Mouse (Mus musculus) liver, embryonic 15.5 days (tissue): Measurements from ENCODE around the gene Utp14b. TPM values are rescaled to one million over a fixed set of nuclear protein-coding genes. Genes with fewer than 3 reads are reported as not detected.
A peak's percentile ranks its signal among the peaks of the same experiment; 100 is the strongest.

Experiments used
- ATAC-seq: fragments of 200-750 bp; cut with Nextera tagmentation; 2 replicates; pipeline ENCODE4 v1.8.0; 2017; ENCODE audit warnings: moderate number of reproducible peaks, mild to moderate bottlenecking, moderate library complexity; ENCODE audit not compliant: insufficient read depth
- H3K27ac ChIP-seq: fragments of 300-500 bp; sonication (generic); replicated peaks from 2 replicates; pipeline ENCODE4 v1.5.1; 2015; ENCODE audit warnings: mild to moderate bottlenecking, inconsistent platforms
- H3K27me3 ChIP-seq: fragments of 300-500 bp; sonication (generic); 2 replicates; pipeline ENCODE4 v1.6.1; 2015; ENCODE audit warnings: mild to moderate bottlenecking, inconsistent platforms
- H3K36me3 ChIP-seq: fragments of 300-500 bp; sonication (generic); replicated peaks from 2 replicates; pipeline ENCODE4 v1.6.1; 2015; ENCODE audit warnings: moderate library complexity, mild to moderate bottlenecking, inconsistent platforms
- H3K4me1 ChIP-seq: fragments of 300-500 bp; sonication (generic); replicated peaks from 2 replicates; pipeline ENCODE4 v1.6.1; 2015; ENCODE audit warnings: inconsistent platforms
- H3K4me2 ChIP-seq: fragments of 300-500 bp; sonication (generic); 2 replicates; pipeline ENCODE4 v1.6.1; 2015; ENCODE audit warnings: moderate library complexity, mild to moderate bottlenecking, inconsistent platforms
- H3K4me3 ChIP-seq: fragments of 300-500 bp; sonication (generic); replicated peaks from 2 replicates; pipeline ENCODE4 v1.5.1; 2015; ENCODE audit warnings: mild to moderate bottlenecking, inconsistent platforms
- H3K9ac ChIP-seq: fragments of 300-500 bp; sonication (generic); 2 replicates; pipeline ENCODE4 v1.6.1; 2015; ENCODE audit warnings: moderate library complexity, mild to moderate bottlenecking, inconsistent platforms
- H3K9me3 ChIP-seq: fragments of 300-500 bp; sonication (generic); replicated peaks from 2 replicates; pipeline ENCODE4 v1.6.1; 2016; ENCODE audit warnings: inconsistent platforms
- WGBS: fragments of 180-500 bp; shearing (Covaris S2); methylation state at CpG from one replicate; pipeline ENCODE4 v1.1.7; 2015; ENCODE audit warnings: mixed read lengths; ENCODE audit not compliant: insufficient replicate concordance; 5-methylcytosine and 5-hydroxymethylcytosine counted together
- polyA plus RNA-seq: library from polyadenylated mRNA; unstranded; fragments of >200 nt; fragmentation: Nextera tagmentation; extraction: Ambion mirVana; gene quantifications from 2 replicates; pipeline ENCODE4 v1.2.1, GENCODE M21; 2015

Utp14b gene
- polyA plus RNA-seq, 1 experiment from 2014 or later: 0.77 TPM

DNA sequence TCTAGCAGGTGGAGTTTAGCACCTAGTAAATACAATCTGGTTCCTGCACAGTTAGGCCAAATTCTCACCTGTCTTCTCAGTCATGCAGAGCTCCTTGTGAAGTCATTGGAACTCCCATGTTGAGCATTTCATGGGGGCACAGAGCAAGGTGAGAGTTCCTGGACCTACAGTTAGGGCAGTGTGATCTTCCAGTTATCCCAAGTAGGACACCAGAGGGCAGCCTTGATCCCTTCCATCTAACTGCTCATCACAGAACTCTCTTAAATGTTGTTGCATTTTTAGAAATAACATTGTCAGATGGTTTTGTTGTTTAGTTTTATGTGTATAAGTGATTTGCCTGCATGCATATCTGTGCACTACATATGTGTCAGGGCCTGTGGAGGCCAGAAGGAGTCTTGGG, 29.0 kb downstream of the Utp14b start:
- H3K9me3 ChIP-seq: no peaks in the 10 kb centered on the region
- no peak overlapping the region for H3K9ac ChIP-seq
- no peaks in the 10 kb centered on the region for H3K27me3 ChIP-seq
- H3K4me3 ChIP-seq: no peak overlapping the region
- no peak overlapping the region for H3K27ac ChIP-seq
- peaks cover 10% of the 10 kb centered on the region; the same call in 1 of the 2 replicates for H3K36me3 ChIP-seq
- no peaks in the 10 kb centered on the region for H3K4me1 ChIP-seq
- no peak overlapping the region for H3K4me2 ChIP-seq
- ATAC-seq: no peak

DNA sequence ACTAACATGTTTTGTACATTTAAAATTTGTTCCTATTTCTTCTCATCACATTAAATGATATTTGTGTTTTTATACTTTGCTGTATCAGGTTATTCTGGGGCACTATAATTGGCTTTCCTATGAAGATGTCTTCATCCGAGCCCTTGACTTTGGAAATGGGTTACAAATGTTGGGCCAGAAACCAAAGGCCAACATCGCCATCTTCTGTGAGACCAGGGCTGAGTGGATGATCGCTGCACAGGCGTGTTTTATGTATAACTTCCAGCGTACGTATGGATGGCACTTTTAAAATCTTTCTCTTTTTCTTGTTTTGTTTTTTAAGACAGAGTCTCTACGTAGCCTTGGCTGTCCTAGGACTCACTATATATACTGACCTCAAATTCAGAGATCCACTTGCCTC, 30.3 kb downstream of the Utp14b start:
- 78% methylated on average over 7 of the region's 7 CpGs for WGBS
- Histone ChIP-seq H3K4me1 (no peaks in the 10 kb centered on the region), H3K9me3 (no peaks in the 10 kb centered on the region), H3K9ac (no peak overlapping the region), H3K4me3 (no peak overlapping the region), H3K27me3 (no peaks in the 10 kb centered on the region), H3K36me3 (peaks cover 13% of the 10 kb centered on the region), H3K4me2 (no peak overlapping the region), H3K27ac (no peak overlapping the region)
- ATAC-seq: no peak

DNA sequence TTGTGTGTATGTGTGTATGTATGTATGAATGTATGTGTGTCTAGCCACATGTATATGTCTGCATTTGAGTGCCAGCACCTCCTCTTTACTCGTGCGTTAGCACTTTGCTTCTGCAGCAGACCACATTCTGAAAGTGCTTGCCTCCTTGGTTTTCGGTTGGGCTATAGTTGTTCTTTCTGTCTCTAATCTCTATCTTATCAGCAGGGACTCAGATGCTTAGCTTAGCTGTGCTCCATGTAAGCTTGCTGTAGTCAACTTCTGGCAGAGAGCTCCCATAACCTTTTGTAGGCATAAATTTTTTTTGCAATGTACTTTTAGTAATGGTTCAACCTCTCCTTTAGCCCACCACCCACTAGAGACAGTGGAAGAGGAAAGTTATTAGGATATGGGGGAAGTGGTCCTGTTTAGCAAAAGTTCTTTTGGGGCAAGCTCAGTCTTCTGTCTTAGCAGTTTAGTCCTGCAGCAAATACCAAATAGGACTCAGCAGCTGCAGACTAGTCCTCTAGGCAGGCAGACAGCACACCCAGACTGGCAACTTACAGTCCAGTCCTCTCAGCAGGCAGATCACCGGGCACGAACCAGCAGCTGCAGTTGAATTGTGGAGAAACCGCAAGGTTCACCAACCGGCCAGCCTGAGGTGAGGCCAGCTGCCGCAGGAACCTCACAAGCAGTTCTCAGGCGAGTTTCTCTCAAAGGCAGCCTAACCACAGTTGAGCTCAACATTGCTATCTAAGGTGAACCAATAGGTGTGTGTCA, 36.8 kb downstream of the Utp14b start:
- WGBS: 60% methylated on average over 9 of the region's 9 CpGs
- H3K27me3 ChIP-seq: no peaks in the 10 kb centered on the region
- H3K4me2 ChIP-seq: no peak overlapping the region
- H3K27ac ChIP-seq: no peak overlapping the region
- H3K36me3 ChIP-seq: peaks cover 35% of the 10 kb centered on the region
- no peaks in the 10 kb centered on the region for H3K9me3 ChIP-seq
- ATAC-seq: no peak
- no peak overlapping the region for H3K4me3 ChIP-seq
- H3K4me1 ChIP-seq: 0 out of 2 replicates have a peak, but pooled peaks cover 3% of the 10 kb centered on the region
- H3K9ac ChIP-seq: no peak overlapping the region

DNA sequence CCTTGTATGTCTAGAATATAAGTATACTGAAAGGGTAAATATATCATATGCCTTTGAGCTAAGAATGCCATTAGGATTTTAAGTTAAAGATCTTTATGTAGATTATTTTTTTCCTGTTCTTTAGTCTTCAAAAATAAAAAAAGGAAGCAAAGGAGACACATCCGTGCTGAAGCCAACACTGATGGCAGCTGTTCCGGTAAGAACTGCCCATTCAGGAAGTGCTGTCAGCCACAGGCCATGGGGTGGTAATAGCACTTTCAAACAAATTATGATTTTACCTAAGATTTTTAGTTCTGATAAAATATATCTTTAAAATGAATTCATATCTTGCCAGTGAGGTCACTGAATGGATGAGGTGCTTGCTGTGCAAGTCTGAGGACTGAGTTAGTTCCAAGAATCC, 38.5 kb downstream of the Utp14b start:
- H3K27me3 ChIP-seq: no peaks in the 10 kb centered on the region
- H3K27ac ChIP-seq: no peak overlapping the region
- H3K9ac ChIP-seq: no peak overlapping the region
- 0 out of 2 replicates have a peak, but pooled peaks cover 3% of the 10 kb centered on the region for H3K4me1 ChIP-seq
- H3K4me3 ChIP-seq: no peak overlapping the region
- no peaks in the 10 kb centered on the region for H3K9me3 ChIP-seq
- ATAC-seq: no peak
- H3K36me3 ChIP-seq: peaks cover 39% of the 10 kb centered on the region
- no peak overlapping the region for H3K4me2 ChIP-seq
- WGBS: 38% methylated on average over 2 of the region's 2 CpGs

DNA sequence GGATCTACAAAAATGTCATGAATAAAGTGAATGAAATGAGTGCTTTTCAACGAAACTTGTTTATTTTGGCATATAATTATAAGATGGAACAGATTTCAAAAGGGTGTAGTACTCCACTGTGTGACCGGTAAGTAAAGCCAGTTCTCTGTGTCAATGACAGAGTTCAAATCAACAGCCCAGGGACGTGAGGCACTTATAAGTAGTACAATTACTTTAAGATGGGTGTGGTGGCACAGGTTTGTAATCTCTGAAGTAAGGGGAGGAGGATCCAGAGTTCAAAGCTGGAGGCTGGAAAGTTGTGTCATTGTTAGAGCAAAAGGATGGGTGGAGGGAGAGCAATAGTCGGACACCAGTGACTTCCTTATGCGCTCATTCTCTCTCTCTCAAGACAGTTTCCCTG, 39.1 kb downstream of the Utp14b start:
- no peak for ATAC-seq
- no peak overlapping the region for H3K4me3 ChIP-seq
- no peak overlapping the region for H3K27ac ChIP-seq
- H3K9ac ChIP-seq: no peak overlapping the region
- 73% methylated on average over 5 of the region's 5 CpGs for WGBS
- no peak overlapping the region for H3K4me2 ChIP-seq
- no peaks in the 10 kb centered on the region for H3K9me3 ChIP-seq
- no peaks in the 10 kb centered on the region for H3K27me3 ChIP-seq
- H3K36me3 ChIP-seq: peaks cover 43% of the 10 kb centered on the region
- H3K4me1 ChIP-seq: 0 out of 2 replicates have a peak, but pooled peaks cover 3% of the 10 kb centered on the region

DNA sequence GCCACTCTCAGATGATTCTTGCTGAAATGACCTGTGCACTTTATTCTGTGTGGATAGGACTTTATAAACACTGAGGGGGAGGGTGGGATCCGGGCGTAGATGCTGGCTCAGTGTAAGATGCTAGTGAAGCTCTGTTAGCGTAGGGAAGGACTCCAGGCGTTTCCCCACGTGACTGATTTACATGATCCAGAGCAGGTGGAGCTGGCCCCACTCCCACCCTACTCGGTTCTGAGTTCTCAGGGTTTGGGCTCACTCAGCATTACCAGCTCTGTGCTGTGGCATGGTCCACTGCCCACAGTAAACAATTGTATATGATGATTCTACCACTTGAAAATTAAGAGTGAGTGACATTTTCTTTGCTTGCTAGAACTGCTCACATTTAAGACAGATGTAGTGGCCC, 40.3 kb downstream of the Utp14b start:
- Histone ChIP-seq H3K27me3 (no peaks in the 10 kb centered on the region), H3K9me3 (no peaks in the 10 kb centered on the region), H3K4me3 (no peak overlapping the region), H3K4me2 (no peak overlapping the region), H3K9ac (no peak overlapping the region), H3K36me3 (peaks cover 41% of the 10 kb centered on the region), H3K4me1 (peaks cover 6% of the 10 kb centered on the region; the same call in 1 of the 2 replicates), H3K27ac (no peak overlapping the region)
- 77% methylated on average over 6 of the region's 6 CpGs for WGBS
- ATAC-seq: no peak

DNA sequence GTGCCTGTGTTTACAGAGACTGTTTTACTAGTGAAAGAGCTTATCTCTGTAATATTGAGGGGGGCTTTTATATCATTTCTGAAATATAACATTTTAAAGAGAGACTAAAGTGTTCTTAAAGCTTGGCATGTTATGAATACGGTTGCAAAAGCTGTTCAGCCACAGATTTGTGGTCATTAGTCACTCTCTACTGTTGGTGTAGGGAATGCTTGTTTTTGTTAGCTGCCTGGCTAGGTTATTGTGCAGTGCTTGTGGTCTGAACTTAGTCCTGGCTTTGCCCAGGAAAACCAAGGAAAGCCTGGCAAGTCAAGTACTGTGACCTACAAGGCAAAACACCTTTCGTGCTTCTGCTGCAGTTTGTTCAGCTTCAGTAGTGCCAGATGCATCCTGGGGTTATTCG, 43.9 kb downstream of the Utp14b start:
- peaks cover 4% of the 10 kb centered on the region; the same call in 1 of the 2 replicates for H3K4me1 ChIP-seq
- no peak overlapping the region for H3K9ac ChIP-seq
- H3K27ac ChIP-seq: no peak overlapping the region
- ATAC-seq: no peak
- H3K4me2 ChIP-seq: no peak overlapping the region
- no peak overlapping the region for H3K4me3 ChIP-seq
- no peaks in the 10 kb centered on the region for H3K9me3 ChIP-seq
- H3K27me3 ChIP-seq: no peaks in the 10 kb centered on the region
- peaks cover 46% of the 10 kb centered on the region for H3K36me3 ChIP-seq
- 66% methylated on average over 3 of the region's 3 CpGs for WGBS

DNA sequence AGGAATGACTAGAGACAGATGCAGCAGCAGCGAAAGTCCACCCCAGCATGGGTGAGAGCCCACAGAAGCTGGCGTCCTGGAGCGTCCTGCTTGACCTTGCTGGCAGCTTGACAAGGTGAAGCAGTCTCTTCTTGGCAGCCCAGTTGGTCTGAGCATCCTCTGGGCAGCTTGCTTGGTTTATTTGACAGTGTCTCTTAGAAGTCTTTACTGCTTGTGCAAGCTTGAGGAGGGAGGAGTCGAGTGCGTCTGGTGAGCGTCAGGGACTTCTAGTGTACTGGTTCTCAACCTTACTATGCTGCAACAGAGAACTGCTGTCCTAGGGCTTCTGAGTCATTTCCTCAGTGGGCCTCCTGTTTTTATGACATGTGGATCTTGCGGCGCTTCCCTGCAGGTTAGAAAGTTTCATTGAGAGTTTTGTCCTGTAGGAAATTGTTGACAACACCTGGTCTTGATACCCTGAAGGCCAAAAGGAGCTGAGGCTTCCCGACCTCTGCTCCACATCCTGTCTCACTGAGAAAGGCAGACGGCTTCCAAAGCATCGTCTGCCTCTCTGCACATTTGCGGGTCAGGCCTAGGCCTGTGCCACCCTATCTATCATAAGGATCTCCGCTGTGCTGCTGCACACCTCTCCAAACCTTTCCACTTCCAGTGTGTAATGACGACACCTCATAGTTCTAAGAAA, 44.6 kb downstream of the Utp14b start:
- Histone ChIP-seq H3K4me3 (no peak overlapping the region), H3K4me2 (no peak overlapping the region), H3K4me1 (peaks cover 4% of the 10 kb centered on the region; the same call in 1 of the 2 replicates), H3K9me3 (no peaks in the 10 kb centered on the region), H3K27me3 (no peaks in the 10 kb centered on the region), H3K9ac (no peak overlapping the region), H3K27ac (no peak overlapping the region), H3K36me3 (peaks cover 49% of the 10 kb centered on the region)
- 0 out of 2 replicates have a peak, but pooled peaks have one; percentile 9 for ATAC-seq
- 41% methylated on average over 14 of the region's 14 CpGs for WGBS

DNA sequence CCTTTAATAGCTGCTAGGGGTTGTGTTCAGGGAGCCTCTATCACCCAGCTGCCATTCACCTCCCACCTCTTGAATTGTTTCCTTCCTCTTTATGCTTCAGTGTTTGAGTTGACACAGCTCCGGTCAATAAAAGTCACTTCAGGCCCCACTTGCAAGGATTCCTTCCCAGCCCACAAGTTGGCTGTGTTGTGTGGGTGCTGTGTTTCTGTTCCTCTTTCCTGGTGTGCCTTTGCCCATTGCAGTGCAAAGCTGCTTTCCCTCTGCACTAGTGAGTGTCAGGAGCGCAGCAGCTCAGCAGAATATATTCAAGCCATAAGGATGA, 45.1 kb downstream of the Utp14b start:
- 63% methylated on average over 2 of the region's 2 CpGs for WGBS
- no peak overlapping the region for H3K4me2 ChIP-seq
- H3K27me3 ChIP-seq: no peaks in the 10 kb centered on the region
- peaks cover 4% of the 10 kb centered on the region; the same call in 1 of the 2 replicates for H3K4me1 ChIP-seq
- peaks cover 47% of the 10 kb centered on the region for H3K36me3 ChIP-seq
- H3K27ac ChIP-seq: no peak overlapping the region
- H3K9me3 ChIP-seq: no peaks in the 10 kb centered on the region
- 0 out of 2 replicates have a peak, but pooled peaks have one; percentile 22 for ATAC-seq
- no peak overlapping the region for H3K9ac ChIP-seq
- H3K4me3 ChIP-seq: no peak overlapping the region

DNA sequence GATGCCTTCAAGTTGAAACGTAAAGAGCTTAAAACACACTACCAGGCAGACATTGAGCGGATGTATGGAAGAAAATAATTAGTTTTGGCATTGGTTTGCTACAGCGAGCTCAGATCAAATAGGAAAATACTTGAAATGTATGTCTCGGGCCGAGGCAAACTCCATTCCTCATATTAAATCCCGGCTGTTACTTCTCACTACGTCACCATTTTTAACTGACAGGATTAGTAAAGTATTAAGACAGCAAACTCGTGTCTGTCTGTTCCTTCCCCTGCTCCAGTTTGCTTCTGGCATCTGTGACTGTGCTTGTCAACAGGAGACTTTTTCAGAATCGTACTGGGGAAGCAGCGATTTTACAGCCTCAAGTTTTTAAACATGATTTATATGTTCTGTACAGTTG, 48.5 kb downstream of the Utp14b start:
- peaks cover 29% of the 10 kb centered on the region for H3K36me3 ChIP-seq
- H3K27me3 ChIP-seq: no peaks in the 10 kb centered on the region
- H3K4me3 ChIP-seq: no peak overlapping the region
- no peak for ATAC-seq
- H3K4me2 ChIP-seq: no peak overlapping the region
- 77% methylated on average over 10 of the region's 10 CpGs for whole genome bisulfite sequencing
- H3K4me1 ChIP-seq: peaks cover 4% of the 10 kb centered on the region; the same call in 1 of the 2 replicates
- no peak overlapping the region for H3K27ac ChIP-seq
- H3K9ac ChIP-seq: no peak overlapping the region
- H3K9me3 ChIP-seq: no peaks in the 10 kb centered on the region

DNA sequence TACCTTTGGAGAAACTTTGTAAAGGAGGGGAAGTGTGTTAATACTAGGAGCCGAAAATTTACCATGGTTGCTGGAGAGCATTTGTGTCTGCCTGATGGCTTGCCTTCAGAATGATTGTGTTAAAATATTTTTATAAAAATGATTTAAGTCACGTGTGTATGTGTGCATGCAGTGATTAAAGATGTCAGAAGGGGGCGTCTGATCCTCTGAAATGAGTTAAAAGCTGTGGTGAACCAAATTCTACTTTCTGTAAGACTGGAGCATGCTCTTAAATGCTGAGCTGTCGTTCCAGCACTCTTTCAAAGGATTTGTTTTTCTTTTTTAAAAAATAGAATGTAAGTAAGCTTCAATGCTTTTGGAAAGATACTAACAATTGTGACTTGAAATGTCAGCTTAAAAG, 49.4 kb downstream of the Utp14b start:
- 43% methylated on average over 4 of the region's 4 CpGs for WGBS
- peaks cover 4% of the 10 kb centered on the region; the same call in 1 of the 2 replicates for H3K4me1 ChIP-seq
- ATAC-seq: no peak
- peaks cover 21% of the 10 kb centered on the region for H3K36me3 ChIP-seq
- H3K9me3 ChIP-seq: no peaks in the 10 kb centered on the region
- H3K9ac ChIP-seq: no peak overlapping the region
- H3K4me2 ChIP-seq: no peak overlapping the region
- no peaks in the 10 kb centered on the region for H3K27me3 ChIP-seq
- H3K4me3 ChIP-seq: no peak overlapping the region
- no peak overlapping the region for H3K27ac ChIP-seq
